Mouse (Mus musculus) lung, adult 2 months (tissue): ENCODE data around the gene Rbp1.

ENCODE experiments used
- CTCF ChIP-seq: fragments of 200-500 bp; IDR thresholded peaks from 2 replicates; pipeline ENCODE4 v1.5.1; 2011; ENCODE audit warnings: mild to moderate bottlenecking, low read length, control low read depth; ENCODE audit not compliant: insufficient read depth
- POLR2A ChIP-seq: fragments of 200-500 bp; IDR thresholded peaks from 2 replicates; pipeline ENCODE4 v1.6.1; 2011; ENCODE audit warnings: low read depth, mild to moderate bottlenecking, control low read depth, low read length, borderline replicate concordance; ENCODE audit errors: extremely low read depth

DNA sequence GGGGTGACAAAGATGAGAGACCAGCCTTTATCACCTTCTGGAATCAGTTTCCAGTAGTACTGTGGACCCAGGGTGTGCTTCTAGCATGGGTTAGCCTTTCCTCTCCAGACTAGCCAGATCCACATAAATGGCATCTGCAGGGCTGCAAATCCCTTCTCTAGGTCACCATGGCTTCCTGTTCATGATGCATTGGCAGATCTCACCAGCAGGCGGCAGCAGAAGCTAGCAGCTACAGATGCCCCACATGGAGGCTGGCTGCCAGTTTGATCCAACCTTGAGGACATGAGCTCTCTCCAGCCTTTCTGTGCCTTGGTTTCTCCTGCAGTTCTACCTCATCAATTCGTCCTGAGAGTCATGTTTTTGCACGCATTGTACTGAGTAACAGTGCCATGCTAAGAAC, 13.6 kb upstream of the Rbp1 start:
- TF ChIP-seq CTCF, result peak; percentile 88
- no peak for TF ChIP-seq POLR2A
